Mouse (Mus musculus) left cerebral cortex, postnatal 10 days (tissue): ENCODE measurements around the gene Banf1. TPM values are rescaled to one million over a fixed set of nuclear protein-coding genes. Genes with fewer than 3 reads are reported as not detected.
"Not testable (repeated sequence)": the region's sequence is repeated elsewhere in the genome, so short reads cannot be mapped to it uniquely, and the experiment has no call there.

Experiments
- DNase-seq, 2 experiments: peaks; one replicate each; pipeline ENCODE4 v3.0.0; 2021 to 2022; ENCODE audit warnings: low spot score in 2 of 2, mixed read lengths in 1 of 2; ENCODE audit errors: extremely low spot score in 1 of 2
- intact Hi-C: fragments of 180-260 bp; cut with DNase I; formaldehyde crosslinking; loops from one replicate; pipeline ENCODE4 v1.15.1; 2025
- total RNA-seq, 2 experiments: library from RNA; stranded (reverse); gene quantifications; 2 replicates each; pipeline ENCODE4 v1.2.3; 2021

Banf1 gene
- 100 to 1,000 TPM; 113 to 124 TPM for total RNA-seq

DNA sequence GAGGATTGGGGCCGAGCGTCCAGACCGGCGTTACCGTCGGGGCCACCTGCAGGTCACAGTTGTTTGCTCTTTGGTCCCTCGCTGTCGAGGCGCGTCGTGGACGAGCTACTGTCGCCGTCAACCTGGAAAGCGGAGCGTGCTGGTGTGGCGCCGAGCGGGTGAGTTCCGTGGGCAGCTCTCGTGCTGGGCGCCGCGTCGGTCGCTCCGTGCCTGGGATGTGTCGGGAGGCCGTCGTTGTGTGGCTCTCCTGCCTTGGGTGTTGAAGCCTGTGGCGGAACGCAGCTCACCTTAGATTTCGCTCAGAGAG, at the start of gene Banf1:
Banf1 (minus strand) TSS at position 116 of the 307 bp plus-strand sequence.
- intact Hi-C loops = loop anchor here (2.0 kb wide), 1 partner anchor 22 kb away; the partner anchor contains the start of gene Sart1
- DNase-seq = no peak

DNA sequence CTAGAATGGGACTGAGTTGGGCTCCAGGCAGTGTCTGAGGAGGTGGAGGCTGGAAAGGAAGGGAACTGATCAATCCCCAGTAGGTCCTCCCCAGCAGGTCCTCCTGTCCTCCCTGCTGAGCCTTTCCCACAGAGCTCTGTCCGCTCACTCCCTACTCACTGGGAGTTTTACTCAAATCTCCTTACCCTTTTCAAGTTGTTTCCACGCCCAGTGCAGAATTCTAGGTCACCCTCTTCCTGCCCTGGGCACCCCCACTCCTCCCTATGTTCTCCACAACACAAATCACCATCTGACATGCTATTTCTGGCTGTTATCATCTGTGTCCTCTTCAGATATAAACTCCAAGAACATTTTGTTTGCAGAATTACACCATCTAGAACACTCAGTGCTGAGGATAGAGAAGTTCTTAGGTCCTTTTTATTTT, 47.6 kb upstream of the Banf1 start:
- DNase-seq = no peak
- intact Hi-C loops = no loop called here

DNA sequence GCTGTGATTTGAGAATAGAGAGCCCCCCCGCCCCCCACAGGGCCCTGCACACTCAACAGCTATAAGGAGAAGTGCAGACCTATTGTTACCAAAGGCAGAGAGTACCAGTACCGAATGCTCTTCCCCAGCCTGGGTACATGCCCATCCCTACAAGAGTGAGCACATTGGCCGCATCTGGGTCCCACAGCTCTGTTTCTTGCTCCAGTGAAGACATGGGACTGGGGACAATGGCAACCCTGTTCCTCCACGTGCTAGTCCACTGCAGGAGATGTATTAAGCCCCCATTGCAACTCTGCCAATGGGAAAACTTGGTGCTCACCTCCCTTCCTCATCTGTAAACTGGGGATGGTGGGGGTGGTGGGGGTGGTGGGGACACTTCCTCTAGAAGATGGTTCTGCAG, 46.9 kb upstream of the Banf1 start:
- DNase-seq = no peak
- intact Hi-C loops = no loop called here

DNA sequence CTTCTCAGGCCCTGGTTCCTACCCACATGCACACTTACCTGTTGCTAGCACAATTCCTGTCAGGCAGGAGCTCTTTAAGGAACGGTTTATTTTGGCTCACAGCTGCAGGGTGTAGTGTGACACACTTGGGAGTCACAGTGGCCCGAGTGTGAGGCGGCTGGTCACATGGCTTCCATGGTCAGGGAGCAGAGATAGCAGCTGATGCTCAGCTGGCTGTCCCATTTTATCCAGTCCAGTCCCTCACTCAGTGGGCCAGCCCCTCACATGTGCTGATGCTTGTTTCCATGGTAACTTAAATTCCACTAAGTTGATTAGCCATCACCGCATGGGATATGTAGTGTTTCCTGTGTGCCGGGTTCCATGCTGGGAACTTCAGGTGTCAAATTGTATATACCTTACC, 45.0 kb upstream of the Banf1 start:
- DNase-seq = no peak

DNA sequence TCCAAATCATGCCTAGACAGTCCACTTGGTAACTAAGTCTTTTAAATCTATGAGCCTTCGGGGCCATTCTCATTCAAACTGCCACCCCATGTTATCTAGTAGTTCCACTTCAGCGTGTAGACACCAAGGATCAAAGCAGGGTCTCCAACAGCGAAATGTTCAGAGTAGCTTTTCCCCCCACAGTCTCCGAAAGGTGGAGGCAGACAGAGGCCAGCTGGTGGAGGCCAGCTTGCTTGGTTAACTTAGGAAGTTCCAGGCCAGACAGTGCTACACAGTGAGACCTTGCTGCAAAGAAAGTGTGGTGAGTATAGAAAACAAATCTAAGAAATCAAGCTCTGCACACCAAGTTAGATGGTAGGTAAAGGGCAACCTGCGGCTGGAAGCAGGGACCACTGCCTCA, 43.7 kb upstream of the Banf1 start:
- DNase-seq = no peak
- intact Hi-C loops = no loop called here

More for the DNA sequence above, 45.0 kb upstream of the Banf1 start:
- intact Hi-C loops = no loop called here

DNA sequence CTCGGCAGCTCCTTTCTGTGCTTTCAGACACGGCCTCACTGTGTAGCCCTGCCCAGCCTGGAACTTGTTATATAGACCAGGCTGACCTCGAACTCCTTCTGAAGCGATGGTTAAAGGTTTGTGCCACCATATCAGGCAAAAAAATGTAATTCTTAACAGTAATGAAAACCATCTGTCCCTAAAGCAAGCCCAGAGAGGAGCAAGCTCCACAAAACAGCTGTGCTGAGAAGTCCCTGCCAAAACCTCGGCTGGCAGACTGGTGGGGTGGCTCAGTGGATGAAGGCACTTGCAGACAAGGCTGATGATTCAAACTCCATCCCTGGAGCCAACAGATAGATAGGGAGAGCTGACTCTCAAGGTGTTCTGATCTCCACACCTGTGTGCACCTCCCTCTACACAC, 42.1 kb upstream of the Banf1 start:
- intact Hi-C loops = no loop called here
- DNase-seq = no peak

DNA sequence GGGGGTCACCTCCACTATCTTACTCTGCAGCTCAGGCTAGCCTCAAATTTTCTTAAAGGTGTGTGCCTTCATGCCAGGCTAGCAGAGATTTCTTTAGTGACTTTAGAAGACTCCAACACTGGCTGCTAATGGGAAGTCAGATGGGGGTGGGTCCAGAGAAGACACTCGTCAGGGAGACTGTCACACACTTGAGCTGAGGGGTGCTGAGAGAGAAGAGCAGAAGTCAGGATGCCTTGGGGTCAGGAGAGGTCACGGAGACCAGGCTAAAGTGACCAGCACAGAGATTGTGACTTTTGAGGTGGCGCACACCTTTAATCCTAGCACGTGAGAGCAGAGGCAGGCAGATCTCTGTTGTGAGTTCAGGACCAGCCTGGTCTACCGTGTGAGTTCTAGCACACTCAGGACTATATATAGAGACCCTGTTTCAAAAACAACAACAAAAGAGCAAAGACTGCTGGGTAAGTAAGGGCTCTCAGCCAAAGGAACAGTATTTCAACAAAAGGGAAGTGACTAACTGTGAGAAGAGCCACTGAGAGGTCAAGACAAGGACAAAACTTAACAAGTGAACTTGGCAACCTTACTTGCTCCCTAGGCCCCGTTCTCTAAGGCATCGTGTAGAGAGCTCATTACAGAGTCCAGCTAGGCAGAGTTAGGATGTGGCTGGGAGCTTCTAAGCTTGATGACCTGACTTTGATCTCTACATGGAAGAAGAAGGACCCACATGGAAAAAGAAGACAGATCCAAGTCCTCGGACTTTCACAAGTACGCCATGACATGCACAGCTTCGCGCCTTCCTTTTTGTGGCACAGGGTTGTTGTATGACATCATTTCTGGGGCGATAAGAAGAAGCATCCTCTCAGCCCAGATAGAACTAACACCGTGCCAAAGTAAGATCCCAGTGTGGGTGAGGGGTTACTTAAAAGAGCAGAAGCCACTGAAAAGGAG, 41.4 kb upstream of the Banf1 start:
- intact Hi-C loops = no loop called here

DNA sequence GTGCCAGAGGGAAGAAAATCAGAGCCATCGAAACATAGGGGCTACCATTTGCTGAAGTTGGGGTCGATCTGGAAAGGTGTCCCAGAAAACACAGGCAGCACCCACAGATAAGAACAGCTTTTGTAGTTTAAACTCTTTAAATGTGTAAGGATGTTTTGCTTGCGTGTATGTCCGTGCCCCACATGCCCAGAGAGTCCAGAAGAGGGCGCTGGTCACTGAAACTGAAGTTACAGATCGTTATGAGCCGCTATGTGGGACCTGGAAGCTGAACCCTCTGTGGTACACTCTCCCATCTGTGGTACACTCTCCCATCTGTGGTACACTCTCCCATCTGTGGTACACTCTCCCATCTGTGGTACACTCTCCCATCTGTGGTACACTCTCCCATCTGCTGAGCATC, 40.2 kb upstream of the Banf1 start:
- intact Hi-C loops = no loop called here
- peak in 1 of 2 experiments; percentile 65 for DNase-seq

More for the DNA sequence above, 41.4 kb upstream of the Banf1 start:
- no peak for DNase-seq

DNA sequence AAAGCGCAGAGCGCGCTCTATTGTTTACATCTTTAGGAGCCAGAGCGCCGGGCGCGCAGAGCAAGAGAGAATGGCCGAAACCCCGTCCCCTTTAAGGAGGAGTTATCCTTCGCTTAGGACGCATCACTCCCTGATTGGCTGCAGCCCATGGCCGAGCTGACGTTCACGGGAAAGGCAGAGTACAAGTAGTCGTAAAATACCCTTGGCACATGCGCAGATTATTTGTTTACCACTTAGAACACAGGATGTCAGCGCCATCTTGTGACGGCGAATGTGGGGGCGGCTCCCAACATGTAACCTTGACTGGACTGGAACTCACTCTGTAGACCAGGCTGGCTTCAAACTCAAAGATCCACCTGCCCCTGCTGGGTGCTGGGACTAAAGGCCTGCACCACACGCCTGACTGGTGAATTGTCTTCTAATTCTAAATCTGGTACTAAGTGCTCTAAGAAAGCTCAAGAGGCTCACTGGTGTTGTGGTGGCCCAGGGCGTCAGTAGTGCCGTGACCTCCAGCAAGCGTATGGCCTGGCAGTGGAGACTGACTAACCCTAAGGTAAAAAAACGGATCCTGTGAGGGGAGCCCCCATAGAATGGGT, 39.7 kb upstream of the Banf1 start:
- intact Hi-C loops, DNase-seq: not testable (repeated sequence)

DNA sequence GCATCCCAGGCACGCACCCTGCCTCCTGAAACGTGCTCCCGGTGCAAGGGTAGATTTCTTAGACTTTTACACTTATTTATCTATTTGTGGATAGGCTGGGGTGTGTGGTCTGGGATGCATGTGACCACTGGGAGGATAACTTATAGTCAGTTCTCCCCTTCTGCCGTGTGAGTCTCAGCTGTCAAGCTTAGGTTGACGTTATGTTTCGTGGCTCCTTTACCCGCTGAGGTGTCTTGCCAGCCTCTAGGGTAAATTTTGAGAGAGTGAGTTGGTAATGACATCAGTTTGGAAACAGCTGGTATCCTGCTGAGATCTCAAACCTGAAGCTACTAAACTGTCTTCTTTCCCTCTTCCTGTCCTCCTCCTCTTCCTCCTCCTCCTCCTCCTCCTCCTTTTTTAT, 39.0 kb upstream of the Banf1 start:
- intact Hi-C loops = no loop called here

DNA sequence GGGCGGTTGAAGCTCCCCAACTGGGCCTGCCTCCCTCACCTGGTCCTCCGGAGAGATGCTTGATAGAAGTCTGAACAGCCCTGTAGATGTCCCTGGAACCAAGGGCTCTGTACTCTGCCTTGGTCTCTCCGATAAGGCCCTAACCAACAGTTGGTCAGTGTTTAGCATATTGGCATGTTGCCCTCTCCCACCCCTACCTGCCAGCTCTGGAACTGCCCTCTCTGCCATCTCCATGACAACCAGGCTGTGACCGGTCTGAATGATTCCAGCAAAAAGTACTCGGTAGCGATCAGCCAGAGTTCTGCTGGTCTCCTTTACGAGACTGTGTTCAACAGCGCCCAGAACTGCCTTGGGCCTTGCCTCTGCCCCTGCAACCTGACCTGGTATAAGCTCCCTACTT, 35.3 kb upstream of the Banf1 start, which contains the start of gene Tsga10ip:
Tsga10ip (minus strand) TSS at position 234 of the 400 bp plus-strand sequence.
- no peak for DNase-seq
- intact Hi-C loops = no loop called here

More for the DNA sequence above, 39.0 kb upstream of the Banf1 start:
- DNase-seq = no peak

DNA sequence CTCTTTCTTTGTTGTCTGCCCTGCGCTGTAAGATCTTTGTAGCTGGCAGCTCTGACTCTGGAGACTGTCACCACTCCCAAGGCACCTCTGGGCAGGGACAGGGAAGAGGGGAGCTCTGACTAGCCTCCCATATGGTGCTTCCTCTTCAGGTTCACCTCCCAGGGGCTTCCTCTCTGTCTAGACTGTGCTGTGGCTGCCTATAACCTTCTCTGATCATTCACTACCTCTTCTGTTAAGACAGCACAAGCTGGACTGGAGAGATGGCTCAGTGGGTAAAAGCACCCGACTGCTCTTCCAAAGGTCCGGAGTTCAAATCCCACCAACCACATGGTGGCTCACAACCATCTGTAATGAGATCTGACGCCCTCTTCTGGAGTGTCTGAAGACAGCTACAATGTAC, 34.1 kb upstream of the Banf1 start:
- DNase-seq, intact Hi-C loops: not testable (repeated sequence)

DNA sequence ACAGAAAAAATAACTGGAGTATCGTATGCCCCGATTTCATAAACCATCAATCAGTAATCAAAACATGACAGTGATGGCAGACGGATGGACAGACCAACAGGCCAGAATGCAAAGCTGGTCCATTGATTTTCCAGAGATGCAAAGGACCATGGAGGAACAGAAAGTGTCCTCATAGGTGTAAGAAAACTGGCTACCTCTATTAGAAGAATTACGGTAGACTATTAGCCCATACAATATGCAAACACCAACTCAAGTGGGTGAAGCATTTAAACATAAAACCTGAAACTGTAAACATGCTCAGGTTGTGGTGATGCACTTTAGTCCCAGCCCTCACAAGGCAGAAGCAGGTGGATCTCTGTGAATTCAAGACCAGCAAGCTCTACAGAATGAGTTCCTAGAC, 28.4 kb upstream of the Banf1 start:
- intact Hi-C loops = no loop called here
- DNase-seq = no peak

DNA sequence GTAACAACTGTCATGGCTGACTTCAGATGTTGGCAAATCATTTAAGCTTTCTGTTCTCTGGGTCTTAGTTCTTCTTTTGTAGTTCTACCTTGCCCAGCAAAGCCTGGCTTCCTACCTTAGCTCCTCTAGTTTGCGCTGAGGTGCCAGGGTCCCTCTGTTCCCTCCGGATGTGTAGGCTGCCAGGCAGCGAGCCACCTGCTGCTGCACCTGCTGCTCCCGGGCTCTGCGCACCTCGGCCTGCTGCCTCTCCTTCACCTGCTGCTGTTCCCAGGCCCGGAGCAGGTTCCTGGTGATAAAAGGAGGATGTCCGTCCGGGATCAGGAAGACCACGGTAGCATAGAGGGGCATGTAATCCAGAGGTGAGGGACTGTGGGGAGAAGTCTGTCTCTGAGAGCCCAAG, 27.2 kb upstream of the Banf1 start:
- DNase-seq = no peak
- intact Hi-C loops = no loop called here

DNA sequence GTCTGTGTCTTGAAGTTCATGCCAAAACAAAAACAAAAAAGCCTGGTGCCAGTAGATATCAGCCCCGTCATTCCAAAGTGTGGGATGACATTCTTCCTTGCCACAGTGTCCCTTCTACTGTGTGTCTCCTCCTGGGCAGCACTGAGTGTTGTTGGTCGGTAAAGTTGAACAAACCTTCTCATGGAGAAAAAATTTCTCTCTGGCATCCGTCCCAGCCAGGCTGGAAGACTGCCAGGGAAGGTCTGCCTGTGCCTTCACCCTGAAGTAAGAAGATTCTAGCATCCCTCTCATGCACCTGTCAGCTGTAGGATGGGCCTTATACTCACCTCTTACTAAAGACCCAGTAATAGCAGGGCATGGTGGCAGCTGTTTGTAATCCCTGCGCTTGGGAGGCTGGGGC, 25.9 kb upstream of the Banf1 start:
- intact Hi-C loops = no loop called here
- peak in 1 of 2 experiments; percentile 63 for DNase-seq

DNA sequence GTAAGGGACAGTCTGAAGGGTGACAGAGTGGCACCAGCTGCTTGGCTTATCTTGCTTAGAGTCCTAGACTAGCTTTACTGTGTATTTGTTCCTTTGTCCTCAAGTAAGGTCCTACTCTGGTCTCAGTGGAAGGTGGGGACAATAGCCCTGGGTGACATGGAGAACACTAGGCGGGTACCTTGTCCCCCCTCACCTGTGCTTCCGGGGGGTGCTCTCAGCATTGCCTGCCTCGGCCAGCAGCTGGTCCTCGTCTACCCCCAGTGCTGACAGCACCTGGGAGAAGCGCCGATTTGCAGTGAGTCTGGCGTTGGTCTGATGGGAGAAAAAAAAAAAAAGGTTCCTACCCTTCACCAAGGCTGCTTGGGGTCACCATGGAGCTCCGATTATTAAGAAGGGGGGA, 23.4 kb upstream of the Banf1 start:
- DNase-seq = no peak

DNA sequence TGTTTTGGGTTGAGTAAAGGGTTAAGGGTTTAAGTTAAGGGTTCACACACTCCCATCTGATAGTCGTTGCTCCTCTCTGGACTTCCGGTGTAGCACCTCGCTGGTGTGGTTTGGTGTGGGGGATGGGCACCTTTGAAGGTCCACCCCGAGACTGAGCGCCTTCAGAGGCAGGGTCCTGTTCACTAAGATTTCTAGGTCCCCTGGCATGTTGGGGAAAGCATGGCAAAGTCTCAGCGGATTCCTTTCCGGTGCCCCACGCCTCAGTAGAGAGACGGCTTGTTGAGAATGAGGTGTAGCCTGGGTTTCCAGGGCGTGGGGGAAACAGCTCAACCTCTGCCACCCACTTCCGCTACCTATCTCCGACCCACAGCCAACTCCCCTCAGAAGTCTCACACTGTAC, 22.7 kb upstream of the Banf1 start:
- DNase-seq = no peak
- intact Hi-C loops = loop anchor here (2.0 kb wide), 1 partner anchor 23 kb away; the partner anchor contains the start of genes Banf1 and Eif1ad

More for the DNA sequence above, 23.4 kb upstream of the Banf1 start:
- intact Hi-C loops = no loop called here

DNA sequence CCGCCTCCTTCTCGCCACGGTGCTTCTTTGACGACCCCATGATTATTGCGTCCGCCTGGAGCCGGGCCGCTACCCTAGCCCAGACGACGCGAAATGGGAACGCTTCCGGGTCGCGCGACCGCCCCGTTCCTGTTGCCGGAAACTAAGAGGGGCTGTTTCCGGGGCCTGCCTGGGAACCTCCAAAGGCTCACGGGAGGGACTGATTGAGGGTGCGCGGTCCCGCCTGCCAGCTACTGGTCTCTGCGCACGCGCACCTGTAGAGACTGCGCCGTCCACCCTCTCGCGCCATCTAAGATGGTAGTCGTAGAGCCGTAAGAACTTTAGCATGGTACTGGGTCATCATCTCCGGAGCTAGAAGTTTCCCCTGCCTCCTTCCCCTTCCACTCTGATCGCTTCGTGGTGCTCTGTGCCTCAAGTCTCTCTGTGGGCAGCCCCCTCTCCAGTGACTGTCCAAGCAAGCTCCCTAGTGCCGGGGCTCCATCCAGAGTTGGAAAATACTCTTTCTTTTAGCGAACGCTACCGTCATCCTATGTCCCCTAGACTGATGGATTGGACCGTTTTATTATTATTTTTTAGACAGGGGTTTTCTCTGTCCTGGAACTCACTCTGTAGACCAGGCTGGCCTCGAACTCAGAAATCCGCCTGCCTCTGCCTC, 21.7 kb upstream of the Banf1 start, which contains the start of gene Sart1:
Sart1 (minus strand) TSS at position 116 of the 655 bp plus-strand sequence.
- peak; percentile 95 to 98 for DNase-seq
- intact Hi-C loops = loop anchor here (2.0 kb wide), 1 partner anchor 22 kb away; the partner anchor contains the start of genes Banf1 and Eif1ad

DNA sequence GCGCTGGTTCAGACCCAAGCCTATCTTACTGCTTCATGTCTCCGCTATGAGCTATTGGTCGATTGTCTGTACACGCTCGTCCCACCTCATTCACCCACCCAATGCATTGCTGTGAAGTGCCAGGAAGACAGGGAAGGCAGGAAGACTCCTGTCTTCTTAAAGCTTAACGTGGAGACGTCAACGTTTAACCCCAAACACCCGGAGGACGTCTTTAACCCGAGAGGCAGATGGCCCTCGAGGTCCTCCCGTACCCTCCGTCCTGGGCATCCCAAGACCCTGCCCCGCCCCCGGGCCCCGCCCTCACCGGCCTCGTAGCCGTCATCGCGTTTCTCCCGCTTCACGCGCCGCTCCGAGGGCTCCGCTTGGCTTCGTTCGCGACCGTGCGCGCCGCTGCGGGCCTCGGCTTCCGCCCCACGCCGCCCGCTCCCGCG, 21.1 kb upstream of the Banf1 start:
- DNase-seq = peak in 1 of 2 experiments; percentile 67
- intact Hi-C loops = loop anchor here (2.0 kb wide), 1 partner anchor 21 kb away; the partner anchor contains the start of genes Banf1 and Eif1ad
